Comparison of ENCODE assay signal across 8 mouse cellular contexts in the genomic region with DNA sequence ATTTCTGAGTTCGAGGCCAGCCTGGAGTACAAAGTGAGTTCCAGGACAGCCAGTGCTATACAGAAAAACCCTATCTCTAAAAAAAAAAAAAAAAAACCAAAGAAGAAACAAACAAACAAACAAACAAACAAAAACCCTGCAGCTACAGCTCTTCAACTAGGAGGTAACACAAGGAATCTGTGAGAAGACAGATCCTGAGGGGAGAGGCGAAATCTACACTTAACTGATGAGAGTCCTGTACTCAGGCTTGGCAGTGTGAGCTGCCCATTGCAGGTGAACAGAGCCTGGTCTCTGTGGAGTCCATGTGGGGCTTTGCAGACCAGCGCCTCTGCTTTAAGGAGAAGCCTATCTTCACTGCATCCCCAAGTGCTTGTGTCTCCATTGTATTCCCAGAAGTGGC. TPM values are rescaled to one million over a fixed set of nuclear protein-coding genes. Genes with fewer than 3 reads are reported as not detected.
A peak's percentile ranks its signal among the peaks of the same experiment; 100 is the strongest.
DNase-seq lines count a peak whose midpoint lies in the region; ATAC-seq lines count a peak whose summit lies in the region.
"Not testable (repeated sequence)": the region's sequence is repeated elsewhere in the genome, so short reads cannot be mapped to it uniquely, and the experiment has no call there.

No protein-coding gene starts in this region.

- H3K4me1 ChIP-seq in heart, embryonic 11.5 days (ENCODE audit: control insufficient read depth, insufficient read depth, low read length); midbrain, embryonic 12.5 days; neural tube, embryonic 13.5 days (replicated peaks): not testable (repeated sequence)
- H3K4me1 ChIP-seq in limb, embryonic 10.5 days = peaks cover 12% of the 10 kb centered on the region

- H3K4me3 ChIP-seq in heart, embryonic 11.5 days (ENCODE audit: low read depth, low read length) = 0 out of 2 replicates have a peak overlapping the region, but pooled peaks have one; percentile 47
- 0 out of 2 replicates have a peak overlapping the region, but pooled peaks have one; percentile 63 for H3K4me3 ChIP-seq in limb, embryonic 10.5 days
- peak overlapping the region; percentile 50; the same call in 1 of the 2 replicates for H3K4me3 ChIP-seq in midbrain, embryonic 12.5 days
- H3K4me3 ChIP-seq in neural tube, embryonic 13.5 days = peak overlapping the region; percentile 47; the same call in 1 of the 2 replicates

- WGBS in heart, embryonic 11.5 days (ENCODE audit: insufficient replicate concordance) = 53% methylated on average over 2 of the region's 3 CpGs
- WGBS in limb, embryonic 10.5 days = 69% methylated on average over 3 of the region's 3 CpGs
- WGBS in midbrain, embryonic 12.5 days = 77% methylated on average over 2 of the region's 3 CpGs
- 81% methylated on average over 2 of the region's 3 CpGs for WGBS in neural tube, embryonic 13.5 days

- H3K27ac ChIP-seq in heart, embryonic 11.5 days (ENCODE audit: low read depth, low read length); limb, embryonic 10.5 days; midbrain, embryonic 12.5 days (replicated peaks); neural tube, embryonic 13.5 days (replicated peaks): not testable (repeated sequence)

- H3K9me3 ChIP-seq in heart, embryonic 11.5 days (replicated peaks; ENCODE audit: control insufficient read depth, low read length); limb, embryonic 10.5 days (replicated peaks); midbrain, embryonic 12.5 days; neural tube, embryonic 13.5 days: not testable (repeated sequence)

- not testable (repeated sequence) for H3K4me2 ChIP-seq in heart, embryonic 11.5 days; midbrain, embryonic 12.5 days (replicated peaks)
- peak overlapping the region; percentile 79 for H3K4me2 ChIP-seq in neural tube, embryonic 13.5 days

- H3K9ac ChIP-seq in heart, embryonic 11.5 days (ENCODE audit: low read depth, low read length); midbrain, embryonic 12.5 days (replicated peaks); neural tube, embryonic 13.5 days: not testable (repeated sequence)

- DNase-seq in CD4-positive, CD25-positive, alpha-beta regulatory T cell, adult 2 months (ENCODE audit: low read depth, low spot score) = peak; percentile 32
- DNase-seq in embryo, embryonic 10.5 days (ENCODE audit: low spot score) = peak; percentile 1
- DNase-seq in induced T-regulatory cell, adult 2 months (ENCODE audit: low read depth) = peak; percentile 72
- DNase-seq in limb, embryonic 10.5 days (ENCODE audit: low spot score) = not testable (repeated sequence)
- DNase-seq in testis, postnatal 10 days (ENCODE audit: low spot score) = peak; percentile 13

- peaks cover 24% of the 10 kb centered on the region for H3K27me3 ChIP-seq in heart, embryonic 11.5 days (ENCODE audit: control insufficient read depth, insufficient read depth, low read length)
- H3K27me3 ChIP-seq in limb, embryonic 10.5 days (ENCODE audit: low read depth, poor library complexity, severe bottlenecking) = peaks cover 22% of the 10 kb centered on the region
- peaks cover 24% of the 10 kb centered on the region for H3K27me3 ChIP-seq in midbrain, embryonic 12.5 days
- H3K27me3 ChIP-seq in neural tube, embryonic 13.5 days = not testable (repeated sequence)

- ATAC-seq in heart, embryonic 11.5 days (replicated peaks; ENCODE audit: insufficient number of reproducible peaks, low FRiP score, low TSS enrichment); midbrain, embryonic 12.5 days (ENCODE audit: low FRiP score, low read depth); neural tube, embryonic 13.5 days (ENCODE audit: low read depth): not testable (repeated sequence)

- H3K36me3 ChIP-seq in heart, embryonic 11.5 days (ENCODE audit: control insufficient read depth, insufficient read depth, low read length); limb, embryonic 10.5 days; midbrain, embryonic 12.5 days; neural tube, embryonic 13.5 days: not testable (repeated sequence)

RNA-seq across cellular contexts. Expression of gene H2-Q7, which starts 0.6 kb away (rescaled TPM):
- polyA plus RNA-seq in heart, embryonic 11.5 days (2014; fragmentation: Nextera tagmentation; extraction: Ambion mirVana) = 0.84 and 2.6 TPM in 2 replicates
- 24.7 and 28.4 TPM in 2 replicates for polyA plus RNA-seq in limb, embryonic 10.5 days (2016; fragmentation: Nextera tagmentation; extraction: Ambion mirVana)
- polyA plus RNA-seq in midbrain, embryonic 12.5 days (2016; fragmentation: Nextera tagmentation; extraction: Ambion mirVana) = 6.0 and 6.4 TPM in 2 replicates
- 3.4 and 4.0 TPM in 2 replicates for polyA plus RNA-seq in neural tube, embryonic 13.5 days (2015; fragmentation: Nextera tagmentation; extraction: Ambion mirVana)

RNA-seq across cellular contexts. Expression of gene H2-Q6, which starts 13.7 kb away (rescaled TPM):
- polyA plus RNA-seq in heart, embryonic 11.5 days (2014; fragmentation: Nextera tagmentation; extraction: Ambion mirVana) = 0.38 and 0.39 TPM in 2 replicates
- polyA plus RNA-seq in limb, embryonic 10.5 days (2016; fragmentation: Nextera tagmentation; extraction: Ambion mirVana) = 2.6 and 3.8 TPM in 2 replicates
- polyA plus RNA-seq in midbrain, embryonic 12.5 days (2016; fragmentation: Nextera tagmentation; extraction: Ambion mirVana) = 0.09 and 0.27 TPM in 2 replicates
- 0.37 and 0.42 TPM in 2 replicates for polyA plus RNA-seq in neural tube, embryonic 13.5 days (2015; fragmentation: Nextera tagmentation; extraction: Ambion mirVana)

RNA-seq across cellular contexts. Expression of gene H2-Q10, which starts 31.5 kb away (rescaled TPM):
- 0.20 and 1.4 TPM in 2 replicates for polyA plus RNA-seq in heart, embryonic 11.5 days (2014; fragmentation: Nextera tagmentation; extraction: Ambion mirVana)
- polyA plus RNA-seq in limb, embryonic 10.5 days (2016; fragmentation: Nextera tagmentation; extraction: Ambion mirVana) = 0.51 and 0.53 TPM in 2 replicates
- polyA plus RNA-seq in midbrain, embryonic 12.5 days (2016; fragmentation: Nextera tagmentation; extraction: Ambion mirVana) = 0.09 and 0.10 TPM in 2 replicates
- not detected in 2 replicates for polyA plus RNA-seq in neural tube, embryonic 13.5 days (2015; fragmentation: Nextera tagmentation; extraction: Ambion mirVana)

RNA-seq across cellular contexts. Expression of gene H2-Q4, which starts 59.0 kb away (rescaled TPM):
- polyA plus RNA-seq in heart, embryonic 11.5 days (2014; fragmentation: Nextera tagmentation; extraction: Ambion mirVana) = 1.8 and 2.7 TPM in 2 replicates
- polyA plus RNA-seq in limb, embryonic 10.5 days (2016; fragmentation: Nextera tagmentation; extraction: Ambion mirVana) = 2.2 and 3.6 TPM in 2 replicates
- 1.9 and 2.3 TPM in 2 replicates for polyA plus RNA-seq in midbrain, embryonic 12.5 days (2016; fragmentation: Nextera tagmentation; extraction: Ambion mirVana)
- 1.0 and 1.4 TPM in 2 replicates for polyA plus RNA-seq in neural tube, embryonic 13.5 days (2015; fragmentation: Nextera tagmentation; extraction: Ambion mirVana)
